15 mouse cellular contexts compared by ENCODE assay signal in the genomic region with DNA sequence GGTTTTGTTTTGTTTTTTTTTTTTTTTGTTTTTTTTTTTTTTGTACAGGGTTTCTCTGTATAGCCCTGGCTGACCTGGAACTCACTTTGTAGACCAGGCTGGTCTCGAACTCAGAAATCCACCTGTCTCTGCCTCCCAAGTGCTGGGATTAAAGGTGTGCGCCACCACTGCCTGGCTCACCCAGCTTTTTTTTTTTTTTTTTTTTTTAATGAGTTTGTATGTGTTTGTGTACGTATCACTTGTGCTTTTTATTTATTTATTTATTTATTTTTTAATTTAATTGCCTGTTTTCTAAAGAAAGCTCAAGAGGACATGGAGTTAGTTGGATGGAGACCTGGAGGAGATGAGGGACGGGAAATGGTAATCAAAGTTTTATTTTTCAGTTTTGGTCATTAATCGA. TPM values are rescaled to one million over a fixed set of nuclear protein-coding genes. Genes with fewer than 3 reads are reported as not detected.
A peak's percentile ranks its signal among the peaks of the same experiment; 100 is the strongest.
DNase-seq lines count a peak whose midpoint lies in the region; ATAC-seq and TF ChIP-seq lines count a peak whose summit lies in the region.
"Not testable (repeated sequence)": the region's sequence is repeated elsewhere in the genome, so short reads cannot be mapped to it uniquely, and the experiment has no call there.
"Had no signal": no experiment of that assay in that cellular context is flagged by ENCODE, and none has a peak within 500 bp of the region (broad histone marks: within the 10 kb centered on the region; RNA-seq: fewer than 3 reads in every experiment).

No protein-coding gene starts in this region.

- peaks cover 15% of the 10 kb centered on the region for H3K36me3 ChIP-seq in embryonic facial prominence, embryonic 13.5 days
- H3K36me3 ChIP-seq in forebrain, embryonic 16.5 days (ENCODE audit: control insufficient read depth, insufficient read depth); heart, postnatal 0 days (replicated peaks; ENCODE audit: control insufficient read depth, insufficient read depth, low read length); intestine, embryonic 16.5 days (ENCODE audit: control insufficient read depth, insufficient read depth, low read length); lung, embryonic 15.5 days; midbrain, embryonic 16.5 days (ENCODE audit: control insufficient read depth, insufficient read depth, low read length): not testable (repeated sequence)
- peaks cover 12% of the 10 kb centered on the region for H3K36me3 ChIP-seq in limb, embryonic 14.5 days (ENCODE audit: control insufficient read depth, insufficient read depth, low read length)

- not testable (repeated sequence) for ATAC-seq in embryonic facial prominence, embryonic 13.5 days (ENCODE audit: insufficient number of reproducible peaks, insufficient read depth, low FRiP score, low TSS enrichment, low read depth); forebrain, embryonic 16.5 days; heart, postnatal 0 days (ENCODE audit: insufficient read depth, low read depth); intestine, embryonic 16.5 days; limb, embryonic 14.5 days (ENCODE audit: low FRiP score, low read depth); lung, embryonic 15.5 days (ENCODE audit: borderline replicate concordance, extremely low read depth, low FRiP score, low TSS enrichment); midbrain, embryonic 16.5 days

- H3K27ac ChIP-seq in embryonic facial prominence, embryonic 13.5 days; forebrain, embryonic 16.5 days (ENCODE audit: low read length); heart, postnatal 0 days (ENCODE audit: low read depth); intestine, embryonic 16.5 days (ENCODE audit: low read length); limb, embryonic 14.5 days (replicated peaks; ENCODE audit: low read depth, low read length); lung, embryonic 15.5 days: not testable (repeated sequence)
- peak overlapping the region; percentile 58; the same call in 1 of the 2 replicates for H3K27ac ChIP-seq in midbrain, embryonic 16.5 days (ENCODE audit: low read length)

- not testable (repeated sequence) for TF ChIP-seq POLR2A in limb, embryonic 14.5 days (IDR thresholded peaks at IDR 0.05; ENCODE audit: borderline replicate concordance, extremely low read depth, insufficient read depth, insufficient read length)

- not testable (repeated sequence) for DNase-seq in heart, postnatal 0 days (ENCODE audit: low spot score); limb, embryonic 14.5 days (ENCODE audit: low spot score)

- H3K9ac ChIP-seq in embryonic facial prominence, embryonic 13.5 days; forebrain, embryonic 16.5 days (replicated peaks; ENCODE audit: low read depth, low read length); heart, postnatal 0 days (replicated peaks; ENCODE audit: low read depth, low read length); intestine, embryonic 16.5 days (ENCODE audit: low read depth, low read length); limb, embryonic 14.5 days (ENCODE audit: low read depth, low read length, severe bottlenecking); lung, embryonic 15.5 days: not testable (repeated sequence)
- 0 out of 2 replicates have a peak overlapping the region, but pooled peaks have one; percentile 38 for H3K9ac ChIP-seq in midbrain, embryonic 16.5 days (ENCODE audit: low read depth, low read length)

- not testable (repeated sequence) for H3K27me3 ChIP-seq in embryonic facial prominence, embryonic 13.5 days; forebrain, embryonic 16.5 days (replicated peaks; ENCODE audit: control insufficient read depth, insufficient read depth, low read length); heart, postnatal 0 days (ENCODE audit: control insufficient read depth, insufficient read depth, low read length); intestine, embryonic 16.5 days (replicated peaks; ENCODE audit: control insufficient read depth, insufficient read depth, low read length); limb, embryonic 14.5 days (ENCODE audit: control insufficient read depth, insufficient read depth, low read length); lung, embryonic 15.5 days; midbrain, embryonic 16.5 days (ENCODE audit: control insufficient read depth, insufficient read depth, low read depth, low read length)

- peak overlapping the region; percentile 60 for H3K4me2 ChIP-seq in embryonic facial prominence, embryonic 13.5 days
- peak overlapping the region; percentile 40 for H3K4me2 ChIP-seq in forebrain, embryonic 16.5 days (ENCODE audit: low read length)
- peak overlapping the region; percentile 72; the same call in 1 of the 2 replicates for H3K4me2 ChIP-seq in heart, postnatal 0 days (ENCODE audit: low read depth, low read length)
- H3K4me2 ChIP-seq in intestine, embryonic 16.5 days (ENCODE audit: low read depth, low read length) = 0 out of 2 replicates have a peak overlapping the region, but pooled peaks have one; percentile 3
- peak overlapping the region; percentile 46 for H3K4me2 ChIP-seq in limb, embryonic 14.5 days (replicated peaks; ENCODE audit: low read depth, low read length, severe bottlenecking)
- peak overlapping the region; percentile 61 for H3K4me2 ChIP-seq in lung, embryonic 15.5 days
- peak overlapping the region; percentile 67 for H3K4me2 ChIP-seq in midbrain, embryonic 16.5 days (ENCODE audit: low read length)

- not testable (repeated sequence) for H3K4me1 ChIP-seq in embryonic facial prominence, embryonic 13.5 days; forebrain, embryonic 16.5 days (replicated peaks; ENCODE audit: control insufficient read depth, insufficient read depth, low read length); heart, postnatal 0 days (ENCODE audit: control insufficient read depth, insufficient read depth); intestine, embryonic 16.5 days (ENCODE audit: control insufficient read depth, insufficient read depth, low read length); limb, embryonic 14.5 days (ENCODE audit: control insufficient read depth, insufficient read depth, low read length); lung, embryonic 15.5 days; midbrain, embryonic 16.5 days (ENCODE audit: control insufficient read depth, insufficient read depth, low read length)

- TF ChIP-seq EP300 in heart, postnatal 0 days (IDR thresholded peaks at IDR 0.05; ENCODE audit: low read depth) = not testable (repeated sequence)

- H3K4me3 ChIP-seq in embryonic facial prominence, embryonic 13.5 days = peak overlapping the region; percentile 66; the same call in 1 of the 2 replicates
- not testable (repeated sequence) for H3K4me3 ChIP-seq in forebrain, embryonic 16.5 days (replicated peaks; ENCODE audit: low read length); heart, postnatal 0 days (ENCODE audit: low read depth, low read length); intestine, embryonic 16.5 days (ENCODE audit: low read length)
- peak overlapping the region; percentile 48; the same call in 1 of the 2 replicates for H3K4me3 ChIP-seq in limb, embryonic 14.5 days (replicated peaks; ENCODE audit: low read length)
- H3K4me3 ChIP-seq in lung, embryonic 15.5 days = peak overlapping the region; percentile 63; the same call in 1 of the 2 replicates
- H3K4me3 ChIP-seq in midbrain, embryonic 16.5 days (ENCODE audit: low read depth, low read length) = peak overlapping the region; percentile 28

- WGBS in embryonic facial prominence, embryonic 13.5 days = 92% methylated on average over 5 of the region's 5 CpGs
- 85% methylated on average over 5 of the region's 5 CpGs for WGBS in forebrain, embryonic 16.5 days
- WGBS in heart, postnatal 0 days = 91% methylated on average over 5 of the region's 5 CpGs
- 85% methylated on average over 5 of the region's 5 CpGs for WGBS in intestine, embryonic 16.5 days
- WGBS in limb, embryonic 14.5 days = 83% methylated on average over 5 of the region's 5 CpGs
- WGBS in lung, embryonic 15.5 days = 86% methylated on average over 5 of the region's 5 CpGs
- 89% methylated on average over 4 of the region's 5 CpGs for WGBS in midbrain, embryonic 16.5 days

- not testable (repeated sequence) for TF ChIP-seq CTCF in heart, postnatal 0 days (IDR thresholded peaks at IDR 0.05; ENCODE audit: low read depth)

- not testable (repeated sequence) for H3K9me3 ChIP-seq in embryonic facial prominence, embryonic 13.5 days; forebrain, embryonic 16.5 days (ENCODE audit: control insufficient read depth, low read length); heart, postnatal 0 days (replicated peaks; ENCODE audit: control insufficient read depth, low read length); intestine, embryonic 16.5 days (ENCODE audit: control insufficient read depth, low read length); limb, embryonic 14.5 days (ENCODE audit: control insufficient read depth, low read length); lung, embryonic 15.5 days; midbrain, embryonic 16.5 days (replicated peaks; ENCODE audit: control insufficient read depth, low read length, poor library complexity, severe bottlenecking)

RNA-seq across cellular contexts. Expression of gene Ccnb1ip1, which starts 1.1 kb away (rescaled TPM):
- polyA plus RNA-seq in embryonic facial prominence, embryonic 13.5 days (2015; fragmentation: Nextera tagmentation; extraction: Ambion mirVana) = not detected in 2 replicates
- polyA plus RNA-seq in forebrain, embryonic 16.5 days (2015; fragmentation: Nextera tagmentation; extraction: Ambion mirVana) = not detected in 2 replicates
- not detected in 2 replicates for total RNA-seq in heart, postnatal 0 days (2014; rRNA removed; ENCODE audit: low replicate concordance)
- polyA plus RNA-seq in heart, postnatal 0 days (2015; fragmentation: Nextera tagmentation; extraction: Ambion mirVana) = not detected in 2 replicates
- not detected in 2 replicates for polyA plus RNA-seq in intestine, embryonic 16.5 days (2015; fragmentation: Nextera tagmentation; extraction: Ambion mirVana)
- polyA plus RNA-seq in limb, embryonic 14.5 days (2012; rRNA removed) = not detected in 2 replicates
- not detected in 2 replicates for polyA plus RNA-seq in limb, embryonic 14.5 days (2014; fragmentation: Nextera tagmentation; extraction: Ambion mirVana)
- not detected in 2 replicates for polyA plus RNA-seq in lung, embryonic 15.5 days (2015; fragmentation: Nextera tagmentation; extraction: Ambion mirVana)
- polyA plus RNA-seq in midbrain, embryonic 16.5 days (2015; fragmentation: Nextera tagmentation; extraction: Ambion mirVana) = not detected in 2 replicates
- total RNA-seq: adrenal gland, postnatal 36 days; gastrocnemius, postnatal 25 days; heart, postnatal 10 days had no signal
- polyA plus RNA-seq: activated CD4-positive, CD25-positive, alpha-beta regulatory T cell, adult 4 months; large intestine, adult 2 months; limb, embryonic 11.5 days; macrophage; thymus, adult 2 months had no signal

RNA-seq across cellular contexts. Expression of gene Parp2, which starts 1.2 kb away (rescaled TPM):
- polyA plus RNA-seq in embryonic facial prominence, embryonic 13.5 days (2015; fragmentation: Nextera tagmentation; extraction: Ambion mirVana) = 72.4 and 78.7 TPM in 2 replicates
- polyA plus RNA-seq in forebrain, embryonic 16.5 days (2015; fragmentation: Nextera tagmentation; extraction: Ambion mirVana) = 53.3 and 56.7 TPM in 2 replicates
- total RNA-seq in heart, postnatal 0 days (2014; rRNA removed; ENCODE audit: low replicate concordance) = 10.7 and 11.2 TPM in 2 replicates
- polyA plus RNA-seq in heart, postnatal 0 days (2015; fragmentation: Nextera tagmentation; extraction: Ambion mirVana) = 20.4 and 24.4 TPM in 2 replicates
- polyA plus RNA-seq in intestine, embryonic 16.5 days (2015; fragmentation: Nextera tagmentation; extraction: Ambion mirVana) = 56.4 and 60.6 TPM in 2 replicates
- polyA plus RNA-seq in limb, embryonic 14.5 days (2012; rRNA removed) = 65.4 and 86.6 TPM in 2 replicates
- polyA plus RNA-seq in limb, embryonic 14.5 days (2014; fragmentation: Nextera tagmentation; extraction: Ambion mirVana) = 54.0 and 57.8 TPM in 2 replicates
- polyA plus RNA-seq in lung, embryonic 15.5 days (2015; fragmentation: Nextera tagmentation; extraction: Ambion mirVana) = 60.8 and 61.2 TPM in 2 replicates
- 39.1 and 41.5 TPM in 2 replicates for polyA plus RNA-seq in midbrain, embryonic 16.5 days (2015; fragmentation: Nextera tagmentation; extraction: Ambion mirVana)

RNA-seq across cellular contexts. Expression of gene Ttc5, which starts 21.1 kb away (rescaled TPM):
- polyA plus RNA-seq in embryonic facial prominence, embryonic 13.5 days (2015; fragmentation: Nextera tagmentation; extraction: Ambion mirVana) = 87.1 and 89.4 TPM in 2 replicates
- polyA plus RNA-seq in forebrain, embryonic 16.5 days (2015; fragmentation: Nextera tagmentation; extraction: Ambion mirVana) = 124 and 132 TPM in 2 replicates
- total RNA-seq in heart, postnatal 0 days (2014; rRNA removed; ENCODE audit: low replicate concordance) = 31.0 and 69.1 TPM in 2 replicates
- 30.9 and 31.9 TPM in 2 replicates for polyA plus RNA-seq in heart, postnatal 0 days (2015; fragmentation: Nextera tagmentation; extraction: Ambion mirVana)
- polyA plus RNA-seq in intestine, embryonic 16.5 days (2015; fragmentation: Nextera tagmentation; extraction: Ambion mirVana) = 52.6 and 60.4 TPM in 2 replicates
- polyA plus RNA-seq in limb, embryonic 14.5 days (2012; rRNA removed) = 75.6 and 77.4 TPM in 2 replicates
- polyA plus RNA-seq in limb, embryonic 14.5 days (2014; fragmentation: Nextera tagmentation; extraction: Ambion mirVana) = 63.2 and 67.6 TPM in 2 replicates
- 69.0 and 74.1 TPM in 2 replicates for polyA plus RNA-seq in lung, embryonic 15.5 days (2015; fragmentation: Nextera tagmentation; extraction: Ambion mirVana)
- polyA plus RNA-seq in midbrain, embryonic 16.5 days (2015; fragmentation: Nextera tagmentation; extraction: Ambion mirVana) = 132 and 133 TPM in 2 replicates

Comparison
In these comparisons a context has a peak if more than half of its experiments do, and no peak if none do; other contexts are left out.
1. H3K4me2 ChIP-seq: peak in every context shown above with its lines; median percentile 72 in heart, postnatal 0 days; 67 in midbrain, embryonic 16.5 days; 61 in lung, embryonic 15.5 days; 60 in embryonic facial prominence, embryonic 13.5 days; 46 in limb, embryonic 14.5 days; 40 in forebrain, embryonic 16.5 days; 3 in intestine, embryonic 16.5 days.